Mouse (Mus musculus): ENCODE results near the gene Adgb.
"Not testable (repeated sequence)": the region's sequence is repeated elsewhere in the genome, so short reads cannot be mapped to it uniquely, and the experiment has no call there.

Adgb gene

DNA sequence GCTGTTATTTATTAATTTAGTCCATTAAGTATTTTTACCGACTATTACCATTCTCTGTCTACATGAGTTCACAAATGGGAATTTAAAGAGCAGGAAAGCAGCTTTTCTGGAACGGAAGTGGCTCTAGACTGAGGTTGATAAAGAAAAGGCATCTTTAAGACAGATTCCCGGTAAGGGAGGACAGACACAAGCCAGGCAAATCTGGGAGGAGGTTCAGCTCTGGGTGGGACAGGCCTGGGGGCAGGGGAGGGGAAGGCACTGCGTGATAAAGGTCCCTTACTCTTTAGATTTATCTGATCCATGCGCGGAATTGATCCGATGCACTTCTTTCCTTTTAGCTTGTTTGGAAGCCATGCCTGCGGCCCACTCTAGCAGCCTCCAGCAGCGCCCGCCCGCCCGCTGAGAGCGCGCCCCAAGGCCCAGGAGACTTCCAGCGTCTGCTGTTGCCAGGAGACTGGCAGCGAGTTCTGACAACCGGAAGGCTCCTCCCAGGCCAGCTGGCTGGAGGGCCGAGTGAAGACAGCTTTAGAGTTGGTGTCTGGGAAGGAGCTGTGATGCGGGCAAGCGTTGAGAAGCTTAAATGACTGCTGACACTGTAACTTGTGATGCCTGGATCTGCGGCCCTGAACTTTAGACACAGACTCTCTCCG is at the start of gene Adgb:
Gene Adgb, minus strand, starts transcription at position 366 of the 650 bp plus-strand sequence.
- ATAC-seq (ENCODE audit: insufficient number of reproducible peaks, low FRiP score, low TSS enrichment) = peak; percentile 75

DNA sequence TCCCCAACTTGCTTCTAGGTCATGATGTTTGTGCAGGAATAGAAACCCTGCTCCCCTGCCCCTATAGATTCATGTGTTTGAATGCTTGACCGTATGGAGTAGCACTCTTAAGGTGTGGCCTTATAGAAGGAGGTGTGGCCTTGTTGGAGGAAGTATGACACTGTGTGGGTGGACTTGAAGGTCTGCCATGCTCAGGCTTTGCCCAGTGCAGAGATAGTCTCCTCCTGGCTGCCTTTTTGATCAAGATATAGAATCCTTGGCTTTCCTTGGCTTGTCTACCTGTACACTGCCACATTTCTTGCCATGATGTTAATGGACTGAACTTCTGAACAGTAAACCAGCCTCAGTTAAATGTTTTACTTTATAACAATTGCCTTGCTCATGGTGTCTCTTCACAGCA is 8.0 kb upstream of the Adgb start:
- ATAC-seq (ENCODE audit: insufficient number of reproducible peaks, low FRiP score, low TSS enrichment) = no peak

DNA sequence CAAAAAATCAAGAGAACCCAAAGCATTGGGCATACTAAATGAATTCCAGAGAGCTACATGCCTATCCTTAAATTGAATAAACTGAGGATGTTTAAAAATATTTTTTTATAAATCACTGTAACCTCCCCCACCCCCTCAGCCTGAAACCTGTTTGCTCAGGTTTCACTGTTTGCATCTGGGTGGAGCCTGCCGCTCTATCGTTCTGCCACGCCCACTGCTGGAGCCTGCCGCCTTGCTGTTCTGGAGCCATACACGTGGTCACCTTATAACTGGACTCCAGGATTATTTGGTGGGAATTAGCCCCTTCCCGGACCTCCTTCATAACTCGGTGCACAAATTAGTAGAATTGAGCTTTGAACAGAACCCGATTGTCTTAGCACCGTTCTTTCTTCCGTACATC is 5.3 kb upstream of the Adgb start:
- ATAC-seq (ENCODE audit: insufficient number of reproducible peaks, low FRiP score, low TSS enrichment) = not testable (repeated sequence)

DNA sequence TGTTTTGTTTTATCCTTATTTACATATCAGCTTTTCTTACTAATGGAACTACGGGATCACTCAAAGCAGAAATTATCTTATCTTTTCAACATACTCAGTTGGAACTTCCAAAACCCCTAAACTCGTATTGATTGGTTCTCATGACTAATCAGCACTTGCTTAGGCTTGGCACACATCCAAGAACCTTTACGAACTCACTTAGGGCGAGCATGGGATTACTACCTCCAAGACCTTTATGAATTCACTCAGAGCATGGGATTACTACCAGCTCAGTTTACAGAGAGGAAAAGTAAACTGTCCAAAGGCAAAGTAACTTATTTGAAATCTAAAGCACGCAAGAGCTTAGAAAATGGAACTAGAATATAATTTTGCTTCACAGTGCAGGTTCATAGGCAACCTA is 4.8 kb upstream of the Adgb start:
- ATAC-seq (ENCODE audit: insufficient number of reproducible peaks, low FRiP score, low TSS enrichment) = no peak

DNA sequence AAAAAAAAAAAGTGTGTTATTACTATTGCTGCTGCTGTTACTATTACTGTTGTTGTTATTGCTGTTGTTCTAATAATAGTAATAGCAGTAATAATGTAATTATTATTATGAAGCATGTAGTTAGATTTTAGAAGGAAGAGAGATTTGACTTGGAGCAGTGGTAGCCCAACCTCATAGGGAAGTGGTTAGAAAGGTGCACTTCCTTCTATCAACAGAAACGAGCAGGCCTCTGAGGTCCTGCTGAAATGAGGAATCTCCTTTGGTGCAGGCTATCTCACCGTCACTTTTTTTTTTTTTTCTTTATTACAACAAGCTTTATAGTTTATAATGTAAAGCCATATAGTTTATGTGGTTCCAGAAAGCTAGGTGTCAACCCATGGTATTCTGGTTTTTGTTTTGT is 4.4 kb upstream of the Adgb start:
- no peak for ATAC-seq (ENCODE audit: insufficient number of reproducible peaks, low FRiP score, low TSS enrichment)

DNA sequence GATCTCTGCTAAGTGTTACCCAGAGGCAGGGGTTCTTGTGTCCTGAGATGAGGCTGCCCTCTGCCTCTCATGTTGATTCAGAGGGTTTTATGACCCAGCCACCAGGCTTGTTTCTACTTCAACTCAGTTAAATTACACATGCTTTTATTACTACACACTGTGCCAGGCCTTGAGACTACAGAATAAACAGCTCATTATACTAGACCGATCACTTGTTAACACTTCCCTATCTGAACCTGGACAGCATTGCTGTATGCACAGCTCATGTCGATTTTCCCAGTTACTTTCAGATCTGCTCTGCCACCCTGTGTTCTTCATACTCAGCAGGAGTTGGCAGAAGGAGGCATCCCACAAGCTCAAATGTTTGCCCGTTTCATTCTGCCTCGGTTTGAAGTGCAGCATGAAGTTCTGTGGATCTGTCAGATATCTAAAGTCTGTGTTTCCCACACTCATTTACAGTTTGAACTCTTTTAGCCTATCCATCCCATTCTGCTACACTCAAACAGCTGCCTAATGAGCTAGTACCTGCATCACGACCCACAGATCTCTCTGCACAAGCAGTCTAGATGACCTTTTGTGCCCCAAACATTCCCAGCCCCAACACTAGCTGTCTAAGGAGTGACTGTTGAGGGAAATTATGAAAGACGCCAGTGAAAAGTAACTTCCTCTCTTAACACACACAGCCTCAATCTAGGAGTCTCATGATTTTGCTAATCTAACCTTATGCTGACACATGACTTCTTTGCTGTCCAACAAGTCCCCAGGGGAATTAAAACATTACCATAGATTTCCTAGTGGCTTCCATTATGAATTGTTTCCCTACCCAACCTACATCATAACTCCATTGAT is 3.2 kb downstream of the Adgb start:
- ATAC-seq (ENCODE audit: insufficient number of reproducible peaks, low FRiP score, low TSS enrichment) = no peak

DNA sequence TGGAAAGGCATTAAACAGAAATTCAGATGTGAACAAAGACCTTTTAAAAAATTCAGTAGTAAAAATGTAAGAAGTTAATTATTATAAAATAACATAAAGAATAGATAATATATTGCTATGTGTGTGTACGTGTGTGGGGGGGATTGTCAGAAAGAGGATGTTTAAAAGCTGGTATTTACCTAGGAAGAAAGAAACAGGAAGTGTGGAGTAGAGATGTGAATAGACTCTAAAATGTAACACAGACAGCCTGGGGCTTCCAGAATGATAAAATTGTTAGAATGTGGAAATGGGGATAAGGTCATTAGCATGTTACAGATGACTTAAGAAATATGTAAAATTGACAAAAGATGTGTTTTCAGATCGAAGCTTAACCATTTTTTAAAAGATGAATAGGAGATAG is 12.0 kb downstream of the Adgb start:
- ATAC-seq (ENCODE audit: insufficient number of reproducible peaks, low FRiP score, low TSS enrichment) = no peak

DNA sequence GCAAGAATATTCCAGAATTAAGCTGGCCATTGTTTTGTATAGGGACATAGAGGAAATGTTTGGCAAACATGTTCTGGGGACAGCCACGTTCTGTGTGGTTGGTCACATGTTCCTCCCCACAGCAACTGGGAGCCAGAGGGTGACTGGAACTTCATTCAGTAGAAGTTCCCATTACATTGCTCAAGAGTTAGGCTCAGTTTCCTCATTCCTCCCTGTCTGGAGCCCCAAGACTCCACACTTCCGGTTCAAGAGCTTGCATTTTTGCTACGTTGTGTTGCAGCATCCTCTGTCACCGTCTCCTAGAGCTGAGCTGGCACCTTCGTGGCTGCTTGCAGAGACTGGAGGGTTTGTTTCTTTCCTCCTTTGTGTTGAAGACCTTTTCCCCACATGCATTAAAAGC is 15.1 kb downstream of the Adgb start:
- no peak for ATAC-seq (ENCODE audit: insufficient number of reproducible peaks, low FRiP score, low TSS enrichment)

- no peak for ATAC-seq (ENCODE audit: insufficient number of reproducible peaks, low FRiP score, low TSS enrichment)
Measured at GRCm38 (mm10) chr10:10449067-10449466, 23.1 kb downstream of the Adgb start.

GRCm38 (mm10) chr10:10444841-10445466 is 27.2 kb downstream of the Adgb start:
- ATAC-seq (ENCODE audit: insufficient number of reproducible peaks, low FRiP score, low TSS enrichment) = no peak

DNA sequence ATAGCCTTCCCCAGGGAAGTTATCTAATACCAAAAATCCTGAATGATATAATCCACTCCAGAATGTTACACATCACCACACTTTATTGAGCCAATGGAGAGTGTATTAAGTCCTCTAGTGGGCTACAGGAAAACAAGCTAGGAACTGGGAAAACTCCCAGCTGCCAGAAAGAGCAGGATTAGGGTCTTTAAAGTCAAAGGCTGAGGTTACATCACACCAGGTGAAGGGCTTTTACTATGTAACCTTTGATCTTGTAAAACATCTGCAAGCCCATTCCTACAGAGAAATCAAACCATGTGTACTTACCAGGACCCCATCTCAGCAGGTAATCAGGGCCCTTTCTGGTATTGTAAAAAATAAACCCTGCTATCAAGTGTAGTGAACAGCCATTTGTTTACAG is 28.6 kb downstream of the Adgb start:
- ATAC-seq (ENCODE audit: insufficient number of reproducible peaks, low FRiP score, low TSS enrichment) = no peak

GRCm38 (mm10) chr10:10435014-10435413 is 37.1 kb downstream of the Adgb start:
- no peak for ATAC-seq (ENCODE audit: insufficient number of reproducible peaks, low FRiP score, low TSS enrichment)

GRCm38 (mm10) chr10:10429635-10430034 is 42.5 kb downstream of the Adgb start:
- ATAC-seq (ENCODE audit: insufficient number of reproducible peaks, low FRiP score, low TSS enrichment) = no peak

GRCm38 (mm10) chr10:10429032-10429431 is 43.1 kb downstream of the Adgb start:
- ATAC-seq (ENCODE audit: insufficient number of reproducible peaks, low FRiP score, low TSS enrichment) = no peak

DNA sequence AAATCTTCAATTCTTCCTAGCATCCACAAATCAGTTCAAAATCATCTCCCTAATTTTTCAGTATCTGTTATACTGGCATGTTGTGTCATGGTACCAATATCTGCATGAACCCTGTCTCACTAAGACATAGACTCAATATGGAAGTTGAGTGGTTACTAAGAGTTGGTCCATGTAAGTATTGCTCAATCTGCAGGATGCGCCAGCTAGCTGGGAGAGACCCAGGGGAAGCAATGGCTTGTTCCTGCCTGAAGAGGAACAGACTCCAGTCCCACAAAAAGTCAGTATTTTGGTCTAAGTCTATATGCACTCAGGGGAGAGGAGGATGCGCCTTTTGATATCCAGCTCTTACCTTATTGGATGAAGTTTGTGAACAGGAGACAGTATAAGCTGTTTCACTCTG is 47.7 kb downstream of the Adgb start:
- no peak for ATAC-seq (ENCODE audit: insufficient number of reproducible peaks, low FRiP score, low TSS enrichment)

GRCm38 (mm10) chr10:10411046-10411445 is 61.1 kb downstream of the Adgb start:
- ATAC-seq (ENCODE audit: insufficient number of reproducible peaks, low FRiP score, low TSS enrichment) = no peak

DNA sequence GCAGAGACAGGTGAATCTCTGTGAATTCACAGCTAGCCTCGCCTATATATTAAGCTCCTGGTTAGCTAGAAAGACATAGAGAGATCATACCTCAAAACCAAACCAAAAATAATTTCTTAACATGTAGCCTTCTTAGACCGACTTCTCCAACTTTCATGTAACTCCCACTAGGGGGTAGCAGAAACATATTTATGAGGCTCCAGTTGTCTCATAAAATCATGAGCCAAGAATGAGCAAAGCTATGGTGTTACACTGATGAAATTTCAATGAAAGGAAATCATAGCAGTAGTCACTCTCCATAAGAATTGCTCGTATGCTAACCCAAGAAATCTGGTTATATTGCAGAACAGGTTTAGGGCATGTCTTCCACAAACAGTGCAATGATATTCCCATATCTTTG is 64.0 kb downstream of the Adgb start:
- peak; percentile 88 for ATAC-seq (ENCODE audit: insufficient number of reproducible peaks, low FRiP score, low TSS enrichment)

DNA sequence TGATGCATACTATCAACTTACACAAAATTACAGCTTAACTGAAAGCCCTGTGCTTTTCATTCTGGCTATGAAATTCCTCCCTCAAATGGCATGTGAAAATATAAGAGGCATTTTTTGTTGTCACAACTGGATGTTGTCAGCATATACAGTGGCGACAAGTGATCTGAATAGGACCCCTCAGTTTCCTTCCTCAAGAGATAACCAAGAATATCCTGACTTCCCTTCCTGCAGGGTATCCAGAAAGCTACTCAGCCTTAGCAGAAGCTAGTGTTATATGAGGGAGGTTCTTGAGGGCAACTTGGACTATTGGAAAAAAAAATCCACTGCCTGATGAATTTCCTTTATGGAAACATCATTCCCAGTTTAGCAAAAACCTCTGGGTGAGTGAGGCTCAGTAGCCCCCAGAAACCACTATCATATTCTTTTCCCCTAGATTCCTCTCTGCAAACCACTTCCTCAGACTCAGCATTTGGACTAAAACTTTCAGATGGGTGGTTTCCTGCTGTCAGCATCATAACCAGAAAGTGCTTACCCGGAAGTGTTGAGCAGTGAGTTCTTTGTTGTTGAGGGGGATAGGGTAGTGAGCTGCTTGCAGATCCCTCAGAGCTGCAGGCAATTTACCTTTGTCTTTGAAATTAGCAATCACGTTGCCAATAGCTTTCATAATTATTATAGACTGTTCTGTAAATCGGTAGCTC is 76.2 kb downstream of the Adgb start:
- no peak for ATAC-seq (ENCODE audit: insufficient number of reproducible peaks, low FRiP score, low TSS enrichment)

DNA sequence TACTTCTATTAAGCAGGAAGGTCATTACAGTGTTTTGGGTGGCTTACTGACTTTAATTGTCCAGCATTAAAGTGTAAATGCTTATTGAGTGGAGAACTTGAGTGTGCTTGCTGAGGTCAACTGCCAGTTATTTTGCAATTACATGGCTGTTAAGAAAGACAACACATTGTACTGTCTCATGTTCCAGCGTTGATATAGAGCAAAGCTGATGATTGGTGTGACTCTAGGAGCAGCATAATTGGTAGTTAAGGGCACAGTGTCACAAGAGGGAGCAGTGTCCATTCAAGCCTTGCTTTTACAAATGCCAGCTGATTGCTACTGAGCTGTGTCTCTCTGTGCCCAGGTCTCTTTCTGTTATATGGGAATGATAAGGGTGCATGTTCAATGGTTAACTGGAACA is 97.5 kb downstream of the Adgb start:
- no peak for ATAC-seq (ENCODE audit: insufficient number of reproducible peaks, low FRiP score, low TSS enrichment)

- ATAC-seq (ENCODE audit: insufficient number of reproducible peaks, low FRiP score, low TSS enrichment) = no peak
Measured at GRCm38 (mm10) chr10:10364025-10364424, 108.1 kb downstream of the Adgb start.
